Mouse (Mus musculus): ENCODE results near the gene Otud3. TPM values are rescaled to one million over a fixed set of nuclear protein-coding genes. Genes with fewer than 3 reads are reported as not detected.

Gene Otud3
- polyA plus RNA-seq, 2 experiments from 2014 or later = 0.66 TPM; not detected in 1

Other genes with a start within 250 kb of the Otud3 start
- not detected for gene Pla2g2c, start 189.2 kb downstream of the Otud3 start, polyA plus RNA-seq (2017; shearing (Covaris generic))
- not detected for gene Ubxn10, start 176.8 kb downstream of the Otud3 start, polyA plus RNA-seq (2017; shearing (Covaris generic))
- gene Pla2g2f, start 156.3 kb downstream of the Otud3 start, polyA plus RNA-seq (2017; shearing (Covaris generic)) = not detected
- 1 to 10 TPM in 1 of 2 experiments, not detected in 1; 1.5 TPM for gene Pla2g2d, start 138.2 kb downstream of the Otud3 start, polyA plus RNA-seq (2017; shearing (Covaris generic))
- gene Pla2g5, start 50.5 kb downstream of the Otud3 start, polyA plus RNA-seq (2017; shearing (Covaris generic)) = not detected
- gene Gm13030, start 40.0 kb downstream of the Otud3 start, polyA plus RNA-seq (2017; shearing (Covaris generic)) = not detected
- gene Pla2g2e, start 36.0 kb downstream of the Otud3 start, polyA plus RNA-seq (2017; shearing (Covaris generic)) = not detected
- not detected for gene Rnf186, start 53.2 kb upstream of the Otud3 start, polyA plus RNA-seq (2017; shearing (Covaris generic))
- gene Tmco4, start 58.9 kb upstream of the Otud3 start, polyA plus RNA-seq (2017; shearing (Covaris generic)) = 10 to 100 TPM; 19.1 to 32.4 TPM
- gene Htr6, start 161.6 kb upstream of the Otud3 start, polyA plus RNA-seq (2017; shearing (Covaris generic)) = not detected
- under 1 TPM in 1 of 2 experiments, not detected in 1; 0.27 TPM for gene Nbl1, start 179.0 kb upstream of the Otud3 start, polyA plus RNA-seq (2017; shearing (Covaris generic))
- 100 to 1,000 TPM; 358 to 400 TPM for gene Minos1, start 217.2 kb upstream of the Otud3 start, polyA plus RNA-seq (2017; shearing (Covaris generic))

Measured in activated CD4-positive, CD25-positive, alpha-beta regulatory T cell, adult 4 months (primary cell).